Mouse (Mus musculus): Measurements from ENCODE around the gene Tgfbi.

The Tgfbi gene

DNA sequence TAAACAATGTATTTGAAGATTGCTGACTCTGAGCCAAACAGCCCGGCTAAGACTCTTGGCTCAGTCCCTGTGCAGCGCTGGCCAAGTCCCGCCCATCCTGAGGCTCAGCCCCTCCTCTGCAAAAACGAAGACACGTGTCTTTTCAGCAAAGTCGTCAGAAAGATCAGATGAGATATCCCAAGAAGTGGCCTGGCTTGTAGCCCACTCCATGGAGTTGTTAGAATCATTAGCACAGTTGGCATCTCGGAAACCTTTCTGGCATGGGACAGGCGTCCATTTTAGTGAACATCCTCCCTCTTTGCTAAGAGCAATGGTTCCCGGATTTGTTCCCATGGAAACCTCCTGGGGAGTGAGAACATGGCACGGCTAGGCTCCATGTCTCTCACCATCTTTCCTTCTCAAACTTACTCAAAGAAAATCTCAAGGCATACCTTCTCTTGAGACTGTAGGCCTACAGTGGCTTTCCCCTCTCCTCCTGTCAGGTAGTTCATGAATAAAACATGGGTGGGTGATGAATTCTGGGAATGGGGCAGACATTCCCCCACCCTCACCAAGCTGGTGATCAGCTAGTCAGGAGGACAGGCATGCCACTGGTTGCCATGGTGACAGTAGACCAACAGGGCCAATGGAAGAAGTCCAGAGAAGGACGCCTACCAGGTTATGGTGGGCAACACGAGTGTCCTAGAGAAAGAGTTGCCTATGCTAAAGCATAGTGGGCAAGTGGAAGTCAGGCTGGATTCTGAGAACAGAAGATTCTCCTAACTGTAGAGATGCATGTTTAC, 11.3 kb upstream of the Tgfbi start:
- in situ Hi-C loops (cut with MboI, MseI): no loop called here

DNA sequence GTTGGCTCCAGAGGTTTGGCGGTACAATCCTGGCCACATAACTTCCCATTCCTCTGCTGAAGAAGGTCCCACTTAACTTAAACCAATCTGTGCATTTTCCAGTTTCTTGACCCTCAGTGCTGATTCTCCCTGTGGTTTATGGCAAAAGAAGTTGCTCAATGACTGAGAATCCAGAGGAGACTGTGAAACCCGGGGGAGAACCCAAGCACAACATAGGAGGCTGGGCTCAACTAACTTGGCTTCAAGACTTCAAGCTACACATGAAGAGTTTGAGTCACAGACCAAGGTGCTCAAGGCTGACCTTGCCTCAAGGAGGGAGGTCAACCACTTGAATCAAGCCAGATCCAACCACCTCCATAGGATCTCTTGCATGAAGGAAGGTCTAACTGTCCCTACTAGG, 9.8 kb upstream of the Tgfbi start:
- in situ Hi-C loops (cut with MboI, MseI): no loop called here

DNA sequence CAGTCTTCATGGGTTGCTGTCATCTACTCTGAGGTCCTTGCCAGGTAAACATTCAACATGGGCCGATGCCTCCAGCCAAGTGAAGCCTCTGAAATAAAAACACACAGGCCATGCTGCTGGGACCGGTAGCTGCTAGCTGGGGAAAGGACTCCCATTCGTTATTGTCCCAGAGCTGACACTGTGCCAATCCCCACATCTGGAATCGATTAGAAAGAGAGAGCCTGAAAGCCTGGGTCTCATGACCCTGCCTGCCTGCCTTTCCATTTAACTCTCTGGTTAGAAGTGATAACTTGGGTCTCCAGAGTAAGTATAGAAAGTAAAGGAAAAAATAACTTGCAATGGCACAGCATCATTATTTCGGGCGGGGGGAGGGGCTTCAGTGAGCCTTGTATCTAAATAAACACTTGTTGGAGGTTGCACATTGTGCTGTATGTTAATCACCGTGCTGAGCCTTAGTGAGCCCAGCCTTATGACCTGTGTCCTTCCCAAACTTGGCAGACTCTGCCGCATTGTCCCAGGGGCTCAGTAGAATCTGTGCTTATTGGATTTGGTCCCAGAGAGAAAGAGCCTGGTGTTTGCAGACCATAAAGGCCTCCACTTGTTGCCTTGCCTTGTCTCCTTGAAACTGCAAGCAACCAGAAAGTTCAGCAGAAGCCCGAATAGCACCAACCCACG, 9.0 kb upstream of the Tgfbi start:
- in situ Hi-C loops (cut with MboI, MseI): no loop called here

DNA sequence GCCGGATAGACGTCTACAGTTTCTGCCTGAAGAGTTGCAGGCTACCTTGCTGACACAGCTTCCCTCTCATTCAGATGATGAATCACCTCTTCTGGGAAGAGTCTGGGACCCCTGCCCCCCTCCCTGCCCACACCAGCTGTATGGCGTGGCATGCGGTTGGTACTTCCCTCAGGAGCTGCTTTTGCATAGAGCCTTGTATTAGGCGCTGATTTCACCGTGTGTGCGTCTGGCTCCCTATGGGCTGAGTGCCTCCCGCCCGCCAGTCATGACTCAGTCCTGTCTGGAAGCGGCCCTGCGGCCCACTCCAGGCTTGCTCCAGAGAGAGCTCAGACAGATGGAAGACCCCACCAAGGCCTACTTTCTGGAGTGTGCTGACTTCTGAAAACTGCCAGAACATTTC, 8.1 kb upstream of the Tgfbi start:
- in situ Hi-C loops (cut with MboI, MseI): no loop called here

DNA sequence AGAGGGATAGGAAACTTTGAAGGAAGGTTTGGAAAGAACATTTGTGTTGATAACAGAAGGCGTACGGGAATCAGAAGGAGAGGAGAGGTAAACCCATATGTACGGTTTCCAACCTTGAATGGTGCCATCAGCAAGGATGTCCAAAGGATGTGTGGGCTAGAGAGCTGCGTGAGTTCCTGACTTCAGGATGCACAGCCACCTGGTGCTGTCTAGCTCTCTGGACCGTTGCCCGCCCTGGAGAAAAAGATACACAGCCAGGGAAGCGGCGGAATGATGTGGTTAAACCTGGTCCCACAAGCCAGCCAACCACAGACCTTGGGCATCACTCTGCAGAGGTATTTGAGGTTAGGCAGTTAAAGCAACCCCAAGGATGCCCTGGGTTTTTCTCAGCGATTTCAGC, 3.8 kb upstream of the Tgfbi start:
- in situ Hi-C loops (cut with MboI, MseI): no loop called here

DNA sequence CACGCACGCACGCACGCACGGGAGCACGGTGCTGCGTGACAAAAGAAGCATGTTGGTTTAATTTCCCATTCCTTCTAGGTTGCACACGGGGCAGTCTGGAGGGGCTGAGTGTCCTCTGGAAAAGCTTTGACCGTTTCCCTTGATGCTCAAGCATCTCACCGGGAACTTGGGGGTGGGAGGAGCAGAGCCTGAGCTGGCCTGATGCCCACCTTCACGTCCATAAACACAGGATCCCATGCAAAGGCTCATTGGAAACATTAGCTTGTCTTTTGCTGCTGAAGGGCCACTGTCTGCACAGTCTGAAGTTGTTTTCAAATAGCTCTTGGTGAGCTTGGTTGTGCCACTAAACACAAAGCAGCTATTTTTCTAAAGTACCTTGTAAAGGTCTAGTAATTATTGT, 2.6 kb upstream of the Tgfbi start:
- in situ Hi-C loops (cut with MboI, MseI): no loop called here

DNA sequence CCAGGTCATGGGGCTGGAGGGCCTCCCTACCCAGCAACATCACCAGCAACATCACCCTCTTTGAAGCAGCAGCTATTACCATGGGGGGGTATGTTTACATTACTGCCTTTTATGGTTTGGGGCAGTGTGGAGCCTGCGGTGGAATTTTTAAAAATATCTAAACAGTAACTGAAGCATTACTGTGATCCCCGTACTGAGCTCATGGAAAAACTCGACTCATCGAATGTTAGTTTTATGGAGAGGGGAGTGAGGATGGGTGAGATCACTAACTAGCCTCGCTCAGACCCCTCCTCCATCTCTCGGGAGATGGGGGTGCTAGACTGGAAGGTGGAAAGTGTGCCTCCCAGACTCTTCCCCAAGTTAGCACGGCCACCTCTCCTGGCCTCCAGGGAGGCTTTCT, 2.1 kb upstream of the Tgfbi start:
- in situ Hi-C loops (cut with MboI, MseI): no loop called here

DNA sequence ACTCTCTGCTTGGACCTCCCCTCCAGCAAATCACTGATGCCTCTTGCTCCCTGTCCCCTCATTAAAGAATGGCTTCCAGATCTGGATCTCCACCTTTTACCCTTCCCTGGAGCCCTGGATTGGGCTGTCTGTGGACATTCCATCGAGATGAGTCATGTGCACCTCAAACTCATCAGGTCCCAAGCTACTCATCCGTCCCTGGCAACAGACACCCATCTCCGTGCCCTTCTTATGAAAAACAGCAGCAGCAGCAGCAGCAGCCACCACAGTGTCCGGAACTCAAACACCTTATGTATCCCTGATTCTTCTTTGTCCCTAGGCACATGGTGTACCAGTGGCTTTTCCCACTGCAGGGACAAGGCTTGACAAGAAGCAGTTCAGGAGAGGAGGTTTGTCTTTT, 1.5 kb upstream of the Tgfbi start:
- in situ Hi-C loops (cut with MboI, MseI): no loop called here

DNA sequence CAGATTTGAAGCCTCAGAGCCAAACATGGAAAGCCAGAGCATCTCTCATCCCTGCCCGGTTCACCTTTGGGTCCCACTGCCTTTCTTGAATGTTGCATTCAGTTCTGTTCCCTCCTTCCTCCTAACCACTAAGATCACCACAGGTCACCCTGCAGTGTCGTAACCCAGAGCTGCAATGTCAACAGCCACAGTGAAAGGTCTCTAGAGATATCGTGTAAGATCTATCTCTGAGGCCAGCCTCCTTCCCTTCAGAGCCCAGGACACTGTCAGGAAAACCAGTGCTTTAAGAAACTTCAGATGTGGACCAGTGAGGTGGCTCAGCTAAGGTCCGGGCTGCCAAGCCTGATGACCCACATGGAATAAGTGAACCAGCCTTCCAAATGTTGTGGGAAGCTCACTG, 1.8 kb downstream of the Tgfbi start:
- in situ Hi-C loops (cut with MboI, MseI): loop anchor here (10.0 kb wide), 1 partner anchor 1616 kb away; no protein-coding TSS in a partner anchor

DNA sequence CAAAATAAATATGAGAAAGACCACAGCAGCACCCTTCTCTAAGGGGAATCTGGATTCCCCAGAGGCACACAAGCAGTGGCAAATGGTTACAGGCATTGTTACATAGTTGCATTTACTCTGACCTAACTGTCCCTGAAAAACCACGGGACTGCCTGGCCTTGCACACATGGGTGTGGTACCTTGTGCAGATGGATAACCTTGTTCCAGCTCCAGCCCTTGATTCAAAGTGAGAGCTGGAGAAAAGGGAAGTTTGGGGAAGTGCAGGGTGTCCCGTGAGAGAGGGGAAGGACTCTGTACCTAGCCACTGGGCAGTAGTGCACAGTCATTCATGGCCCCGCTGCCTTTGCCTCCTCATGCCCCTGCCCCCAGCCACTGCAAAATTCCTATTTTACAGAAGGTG, 2.4 kb downstream of the Tgfbi start:
- in situ Hi-C loops (cut with MboI, MseI): loop anchor here (10.0 kb wide), 1 partner anchor 1617 kb away; no protein-coding TSS in a partner anchor

DNA sequence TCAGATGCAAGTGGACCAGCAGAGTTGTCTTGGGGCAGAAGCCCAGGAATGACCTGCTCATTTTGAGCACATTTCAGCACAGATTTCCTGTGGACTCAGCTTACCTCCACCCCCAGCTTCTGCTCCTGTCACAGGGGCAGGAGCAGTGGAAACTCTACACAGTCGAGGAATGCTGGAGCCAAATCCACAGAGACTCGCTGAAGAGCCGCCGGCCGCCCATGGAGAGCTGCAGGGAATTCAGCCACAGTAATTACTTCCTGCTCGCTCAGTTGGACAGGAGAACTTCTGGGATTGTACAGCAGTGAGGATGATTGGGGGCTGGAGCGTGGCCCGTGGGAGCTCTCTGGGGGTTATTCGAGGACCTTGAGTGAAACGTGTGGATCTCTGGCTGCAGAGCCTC, 3.0 kb downstream of the Tgfbi start:
- in situ Hi-C loops (cut with MboI, MseI): loop anchor here (10.0 kb wide), 1 partner anchor 1618 kb away; no protein-coding TSS in a partner anchor

DNA sequence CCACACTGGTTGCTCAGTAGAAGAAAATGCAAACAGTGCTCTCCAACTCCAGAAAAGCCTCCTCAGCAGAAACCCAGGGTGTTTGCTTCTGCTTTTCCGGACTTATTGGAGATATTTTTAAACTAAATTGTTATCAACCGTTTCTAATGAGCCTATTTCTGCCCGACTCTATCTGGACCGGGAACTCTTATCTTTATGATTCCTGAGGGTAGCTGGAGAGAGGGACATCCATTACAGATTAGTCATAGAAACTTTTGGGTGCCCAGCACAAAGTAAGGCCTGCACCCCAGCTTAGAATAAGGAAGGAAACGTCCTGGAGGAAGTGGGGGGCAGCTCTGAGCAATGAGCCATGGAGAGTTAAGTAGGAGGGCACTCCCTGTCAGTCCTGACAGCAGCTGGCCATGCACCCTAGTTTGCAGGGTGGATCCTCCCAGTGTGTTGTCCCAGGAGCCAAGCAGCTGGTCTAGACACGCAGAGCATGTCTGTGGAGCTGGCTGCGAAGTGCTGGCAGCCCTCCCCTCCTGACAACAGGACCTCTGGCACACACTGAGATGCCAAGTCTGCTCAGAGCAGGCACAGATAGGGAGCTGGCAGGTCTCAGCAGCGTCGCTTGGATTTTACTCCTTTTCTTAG, 4.2 kb downstream of the Tgfbi start:
- in situ Hi-C loops (cut with MboI, MseI): loop anchor here (10.0 kb wide), 1 partner anchor 1619 kb away; no protein-coding TSS in a partner anchor

DNA sequence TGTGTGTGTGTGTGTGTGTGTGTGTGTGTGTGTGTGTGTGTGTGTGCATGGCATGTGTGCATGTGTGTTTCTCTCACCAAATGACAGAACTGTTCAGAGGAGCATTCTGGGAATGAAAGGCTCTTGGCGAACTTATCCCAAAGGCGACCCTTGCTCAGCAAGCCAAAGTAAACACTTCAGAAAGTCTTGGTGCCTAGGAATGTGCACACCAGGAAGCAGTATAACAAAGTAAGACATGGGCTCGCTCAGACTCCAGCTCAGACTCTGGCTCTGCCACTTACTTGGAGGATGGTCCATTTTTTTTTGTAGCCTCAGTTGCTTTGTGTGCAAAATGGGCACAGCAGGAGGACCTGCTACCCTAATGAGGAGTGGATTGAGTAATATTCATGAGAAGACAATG, 5.4 kb downstream of the Tgfbi start:
- in situ Hi-C loops (cut with MboI, MseI): loop anchor here (10.0 kb wide), 1 partner anchor 1620 kb away; no protein-coding TSS in a partner anchor

DNA sequence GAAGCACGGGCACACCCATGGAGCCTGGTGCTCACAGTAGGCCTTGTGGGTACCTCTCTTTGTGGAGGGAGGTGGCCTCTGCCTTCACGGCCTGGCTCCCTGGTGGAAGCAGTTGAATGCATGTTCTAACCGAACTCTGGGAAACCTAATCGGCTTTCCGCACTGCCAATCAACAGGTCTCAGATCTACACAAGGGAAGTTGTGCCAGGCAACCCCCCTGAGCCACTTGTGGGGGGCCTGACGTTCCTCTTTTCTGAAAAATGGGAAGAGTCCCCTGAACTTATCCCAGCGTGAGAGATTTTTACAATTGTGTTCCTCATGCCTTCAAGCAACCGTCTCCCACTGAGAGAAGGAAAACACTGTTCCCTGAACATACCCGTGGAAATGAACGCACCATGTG, 5.9 kb downstream of the Tgfbi start:
- in situ Hi-C loops (cut with MboI, MseI): loop anchor here (10.0 kb wide), 1 partner anchor 1620 kb away; no protein-coding TSS in a partner anchor

DNA sequence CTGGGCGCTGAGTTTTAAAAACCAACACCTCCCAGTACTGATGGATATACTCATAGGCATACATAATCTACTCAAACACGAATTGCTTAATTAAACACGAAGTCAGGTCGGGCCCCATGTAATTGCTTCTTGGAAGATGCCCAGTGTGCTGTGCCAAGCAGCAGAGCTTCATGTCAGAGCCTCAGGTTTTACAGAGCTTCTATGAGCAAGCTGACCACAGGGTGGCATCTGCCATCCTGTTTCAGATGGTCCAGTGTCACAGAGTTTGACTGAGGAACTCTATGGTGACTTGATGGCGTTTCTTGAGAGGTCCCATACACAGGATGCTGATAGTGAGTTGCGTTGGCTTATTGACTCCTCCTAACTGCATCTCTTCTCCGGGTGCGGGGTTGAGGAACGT, 6.5 kb downstream of the Tgfbi start:
- in situ Hi-C loops (cut with MboI, MseI): loop anchor here (10.0 kb wide), 1 partner anchor 1621 kb away; no protein-coding TSS in a partner anchor

DNA sequence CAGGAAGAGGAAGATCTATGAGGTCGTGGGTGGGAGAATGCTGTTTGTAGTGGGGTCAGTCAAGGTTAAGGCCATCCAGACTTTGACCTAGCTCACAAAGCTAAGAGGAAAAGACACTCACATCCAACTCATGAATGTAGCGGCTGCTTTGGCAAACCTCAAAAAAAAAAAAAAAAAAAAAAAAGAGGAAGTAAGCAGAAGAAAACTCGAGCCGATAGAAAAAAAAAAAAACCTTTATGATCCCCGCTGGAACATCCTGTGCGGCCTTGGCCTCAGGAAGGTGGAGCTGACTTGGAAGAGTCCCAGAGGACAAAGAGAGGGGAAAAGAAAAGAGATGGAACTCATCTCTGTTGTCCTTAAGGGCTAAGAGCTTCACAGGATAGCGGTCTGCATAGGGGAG, 7.1 kb downstream of the Tgfbi start:
- in situ Hi-C loops (cut with MboI, MseI): loop anchor here (10.0 kb wide), 1 partner anchor 1622 kb away; no protein-coding TSS in a partner anchor

DNA sequence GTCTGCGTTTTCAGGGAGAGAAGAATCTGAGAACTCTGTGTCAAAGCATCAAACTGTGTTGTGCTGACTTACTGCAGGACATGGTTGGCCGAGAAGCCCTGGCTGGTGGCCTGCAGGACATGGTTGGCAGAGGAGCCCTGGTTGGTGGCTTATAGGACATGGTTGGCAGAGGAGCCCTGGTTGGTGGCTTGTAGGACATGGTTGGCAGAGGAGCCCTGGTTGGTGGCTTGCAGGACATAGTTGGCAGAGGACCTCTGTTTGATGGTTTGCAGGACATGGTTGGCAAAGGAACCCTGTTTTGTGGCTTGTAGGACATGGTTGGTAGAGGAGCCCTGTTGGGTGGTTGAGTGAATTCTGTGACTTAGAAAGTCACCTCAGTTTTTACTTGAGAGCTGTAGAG, 7.9 kb downstream of the Tgfbi start:
- in situ Hi-C loops (cut with MboI, MseI): loop anchor here (10.0 kb wide), 1 partner anchor 1622 kb away; no protein-coding TSS in a partner anchor

DNA sequence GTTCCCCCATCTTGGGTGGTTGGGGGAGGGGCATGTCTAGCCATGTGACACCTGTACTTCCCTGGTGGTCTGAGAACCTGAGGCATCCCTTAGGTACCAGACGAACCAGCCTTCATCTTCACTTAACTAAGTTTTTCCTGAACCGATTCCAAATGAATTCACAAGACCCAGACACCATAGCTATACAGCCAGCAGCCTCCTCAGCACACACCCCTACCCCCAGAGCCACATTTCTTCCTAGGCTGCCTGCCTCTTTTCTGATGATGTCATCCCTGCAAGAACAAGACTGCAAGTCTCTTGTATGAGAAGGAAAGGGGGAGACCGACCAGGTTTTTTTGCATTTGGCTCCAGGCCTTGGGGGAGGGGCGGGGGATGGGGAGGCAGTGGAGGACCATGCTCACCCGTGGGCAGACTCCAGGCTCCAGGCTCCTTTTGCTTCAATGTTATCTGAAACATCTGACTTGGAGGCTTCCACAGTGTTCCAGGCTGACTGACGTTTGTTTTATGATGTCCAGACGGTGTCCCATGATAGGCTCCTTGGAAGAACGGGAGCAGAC, 13.0 kb downstream of the Tgfbi start:
- in situ Hi-C loops (cut with MboI, MseI): no loop called here

DNA sequence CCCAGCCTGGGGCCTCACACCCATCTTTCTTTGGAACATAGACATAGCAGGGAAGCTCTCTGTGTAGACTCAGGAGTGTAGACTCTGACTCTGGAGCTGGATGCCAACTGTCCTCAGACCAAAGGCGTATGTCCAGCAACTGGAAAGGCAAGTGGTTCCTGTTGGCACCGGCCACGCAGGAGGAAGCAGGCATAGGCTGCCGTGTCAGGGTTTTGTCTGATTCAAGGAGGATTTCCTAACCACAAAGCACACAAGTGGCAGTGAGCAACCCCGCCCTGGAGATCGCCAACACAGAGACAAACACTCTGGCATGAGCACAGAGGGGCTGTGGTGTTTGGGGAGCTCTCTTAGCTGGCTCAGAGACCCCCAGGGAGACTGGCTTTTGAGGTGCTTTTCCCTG, 17.2 kb downstream of the Tgfbi start:
- in situ Hi-C loops (cut with MboI, MseI): no loop called here

DNA sequence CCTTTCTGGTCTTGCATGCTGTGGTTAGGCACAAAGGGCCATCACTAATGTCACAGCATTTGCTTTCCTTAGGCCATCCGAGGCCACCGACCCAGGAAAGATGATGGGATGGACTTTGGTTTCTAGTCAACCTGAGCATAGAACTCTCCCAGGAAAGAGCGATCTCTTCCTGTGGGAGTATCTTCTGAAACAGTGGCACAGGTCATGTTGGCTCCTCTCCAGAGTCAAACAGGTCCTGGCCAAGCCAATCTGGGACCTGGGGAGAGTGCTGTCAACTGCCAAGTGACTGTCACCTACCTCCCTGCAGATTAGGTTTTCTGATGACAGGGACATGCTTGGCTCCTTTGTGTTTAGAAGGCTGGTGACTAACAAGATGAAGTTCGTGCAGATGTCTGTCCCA, 20.8 kb downstream of the Tgfbi start:
- in situ Hi-C loops (cut with MboI, MseI): no loop called here

DNA sequence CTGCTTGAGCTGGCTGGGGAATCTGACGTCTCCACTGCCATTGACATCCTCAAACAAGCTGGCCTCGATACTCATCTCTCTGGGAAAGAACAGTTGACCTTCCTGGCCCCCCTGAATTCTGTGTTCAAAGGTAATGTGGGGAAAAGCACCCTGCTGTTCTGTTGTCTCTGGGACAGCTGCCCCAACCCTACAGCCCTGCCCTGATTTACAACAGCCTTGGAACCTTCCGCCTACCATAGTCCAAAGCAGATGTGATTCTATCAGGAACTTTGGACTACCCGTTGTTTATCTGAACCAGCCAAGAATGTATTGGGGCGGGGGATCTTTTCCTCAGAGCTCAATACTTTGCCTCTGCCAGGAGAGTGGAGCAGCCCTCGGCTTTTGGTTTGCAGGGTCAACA, 21.2 kb downstream of the Tgfbi start:
- in situ Hi-C loops (cut with MboI, MseI): no loop called here

DNA sequence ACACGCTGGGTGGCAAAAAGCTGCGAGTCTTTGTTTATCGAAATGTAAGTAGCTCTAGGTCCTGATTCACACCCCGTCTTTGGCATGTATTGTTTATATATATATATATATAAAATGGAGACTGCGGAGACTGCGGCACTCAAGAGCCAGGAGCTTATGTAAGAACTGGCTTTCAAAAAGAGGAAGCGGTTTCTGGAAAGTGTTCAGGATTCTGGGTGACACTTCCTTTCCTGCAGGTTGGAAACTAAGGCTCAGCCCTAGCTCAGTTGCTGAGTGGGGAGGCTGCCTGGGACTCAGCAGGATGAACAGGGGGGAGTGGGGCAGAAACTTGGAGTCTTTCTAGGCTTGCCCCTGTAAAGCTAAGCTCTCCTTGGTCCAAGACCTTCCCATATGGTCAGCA, 22.0 kb downstream of the Tgfbi start:
- in situ Hi-C loops (cut with MboI, MseI): no loop called here

All from T-helper 1 cell (primary cell).